Mouse (Mus musculus) midbrain, embryonic 14.5 days (tissue): ENCODE results near the gene Spout1. TPM values are rescaled to one million over a fixed set of nuclear protein-coding genes. Genes with fewer than 3 reads are reported as not detected.

Experiments used
- ATAC-seq: fragments of 200-750 bp; cut with Nextera tagmentation; 2 replicates; pipeline ENCODE4 v1.8.0; 2017; ENCODE audit warnings: moderate number of reproducible peaks, moderate library complexity; ENCODE audit not compliant: low FRiP score, low TSS enrichment
- DNase-seq: peaks from one replicate; pipeline ENCODE4 v3.0.0-alpha.2; 2015
- H3K27ac ChIP-seq: fragments of 300-500 bp; sonication (generic); replicated peaks from 2 replicates; pipeline ENCODE4 v1.5.1; 2014; ENCODE audit warnings: mild to moderate bottlenecking, low read depth, low read length, moderate library complexity
- H3K27me3 ChIP-seq: fragments of 300-500 bp; sonication (generic); 2 replicates; pipeline ENCODE4 v1.6.1; 2014; ENCODE audit warnings: low read length, control low read depth, mixed read lengths; ENCODE audit not compliant: control insufficient read depth, insufficient read depth
- H3K36me3 ChIP-seq: fragments of 300-500 bp; sonication (generic); 2 replicates; pipeline ENCODE4 v1.6.1; 2014; ENCODE audit warnings: low read length, control low read depth; ENCODE audit not compliant: control insufficient read depth, insufficient read depth
- H3K4me1 ChIP-seq: fragments of 300-500 bp; sonication (generic); 2 replicates; pipeline ENCODE4 v1.6.1; 2014; ENCODE audit warnings: mild to moderate bottlenecking, antibody characterized with exemption, low read length, control low read depth; ENCODE audit not compliant: control insufficient read depth, insufficient read depth
- H3K4me2 ChIP-seq: fragments of 300-500 bp; sonication (generic); 2 replicates; pipeline ENCODE4 v1.6.1; 2014; ENCODE audit warnings: mild to moderate bottlenecking, low read length, moderate library complexity
- H3K4me3 ChIP-seq: fragments of 300-500 bp; sonication (generic); replicated peaks from 2 replicates; pipeline ENCODE4 v1.5.1; 2014; ENCODE audit warnings: low read depth, low read length
- H3K9ac ChIP-seq: fragments of 300-500 bp; sonication (generic); replicated peaks from 2 replicates; pipeline ENCODE4 v1.6.1; 2014; ENCODE audit warnings: mild to moderate bottlenecking, low read length, moderate library complexity
- H3K9me3 ChIP-seq: fragments of 300-500 bp; sonication (generic); 2 replicates; pipeline ENCODE4 v1.6.1; 2016; ENCODE audit warnings: low read length, control low read depth, mixed read lengths; ENCODE audit not compliant: control insufficient read depth
- WGBS: fragments of 180-500 bp; shearing (Covaris S2); extraction: QIAGEN DNeasy Blood & Tissue Kit; methylation state at CpG from one replicate; pipeline ENCODE4 v1.1.7; 2014; 5-methylcytosine and 5-hydroxymethylcytosine counted together
- polyA plus RNA-seq: library from polyadenylated mRNA; unstranded; fragments of >200 nt; fragmentation: Nextera tagmentation; extraction: Ambion mirVana; gene quantifications from 2 replicates; pipeline ENCODE4 v1.2.1, GENCODE M21; 2014

The Spout1 gene
- 52.8 and 54.8 TPM in 2 replicates for polyA plus RNA-seq

- no peaks in the 10 kb centered on the region for H3K9me3 ChIP-seq
- 4% methylated on average over 54 of the region's 54 CpGs for WGBS
- peak; percentile 98 for ATAC-seq
- no peaks in the 10 kb centered on the region for H3K27me3 ChIP-seq
- no peak within 1 kb of the TSS for H3K27ac ChIP-seq
- H3K36me3 ChIP-seq = peaks cover 36% of the 10 kb centered on the region
- peak within 1 kb of the TSS; percentile 88 for H3K4me2 ChIP-seq
- H3K4me1 ChIP-seq = peaks cover 7% of the 10 kb centered on the region
- DNase-seq = peak; percentile 98
- peak within 1 kb of the TSS; percentile 71 for H3K4me3 ChIP-seq
- peak within 1 kb of the TSS; percentile 73 for H3K9ac ChIP-seq
Observed at GRCm38 (mm10) chr2:30177700-30178675, at the start of gene Spout1. TSS of gene Spout1 (minus strand) at chr2:30178459.

GRCm38 (mm10) chr2:30216293-30216692, 38.0 kb upstream of the Spout1 start:
- no peak overlapping the region for H3K27ac ChIP-seq
- no peaks in the 10 kb centered on the region for H3K27me3 ChIP-seq
- H3K9me3 ChIP-seq = no peaks in the 10 kb centered on the region
- H3K4me1 ChIP-seq = no peaks in the 10 kb centered on the region
- WGBS = 94% methylated on average over 5 of the region's 5 CpGs
- ATAC-seq (no peak), DNase-seq (no peak)
- no peak overlapping the region for H3K4me3 ChIP-seq
- no peak overlapping the region for H3K9ac ChIP-seq
- no peak overlapping the region for H3K4me2 ChIP-seq
- no peaks in the 10 kb centered on the region for H3K36me3 ChIP-seq

- no peaks in the 10 kb centered on the region for H3K4me1 ChIP-seq
- no peak overlapping the region for H3K4me2 ChIP-seq
- no peak overlapping the region for H3K4me3 ChIP-seq
- DNase-seq = no peak
- H3K27me3 ChIP-seq = no peaks in the 10 kb centered on the region
- no peaks in the 10 kb centered on the region for H3K36me3 ChIP-seq
- no peaks in the 10 kb centered on the region for H3K9me3 ChIP-seq
- ATAC-seq = no peak
- H3K9ac ChIP-seq = no peak overlapping the region
- no peak overlapping the region for H3K27ac ChIP-seq
- 86% methylated on average over 6 of the region's 6 CpGs for WGBS
Observed at GRCm38 (mm10) chr2:30215493-30215892, 37.2 kb upstream of the Spout1 start.

GRCm38 (mm10) chr2:30214745-30215144, 36.5 kb upstream of the Spout1 start:
- H3K9me3 ChIP-seq = no peaks in the 10 kb centered on the region
- H3K4me2 ChIP-seq = no peak overlapping the region
- ATAC-seq (no peak), DNase-seq (no peak)
- H3K4me3 ChIP-seq = no peak overlapping the region
- WGBS = 91% methylated on average over 3 of the region's 3 CpGs
- no peak overlapping the region for H3K27ac ChIP-seq
- H3K9ac ChIP-seq = no peak overlapping the region
- H3K27me3 ChIP-seq = no peaks in the 10 kb centered on the region
- no peaks in the 10 kb centered on the region for H3K4me1 ChIP-seq
- H3K36me3 ChIP-seq = no peaks in the 10 kb centered on the region

- no peak for ATAC-seq
- no peaks in the 10 kb centered on the region for H3K4me1 ChIP-seq
- H3K9me3 ChIP-seq = no peaks in the 10 kb centered on the region
- no peaks in the 10 kb centered on the region for H3K27me3 ChIP-seq
- DNase-seq = no peak
- no peak overlapping the region for H3K9ac ChIP-seq
- no peak overlapping the region for H3K27ac ChIP-seq
- no peak overlapping the region for H3K4me3 ChIP-seq
- no peaks in the 10 kb centered on the region for H3K36me3 ChIP-seq
- H3K4me2 ChIP-seq = no peak overlapping the region
- 89% methylated on average over 1 of the region's 1 CpGs for WGBS
Observed at GRCm38 (mm10) chr2:30212951-30213350, 34.7 kb upstream of the Spout1 start.

- H3K9ac ChIP-seq = no peak overlapping the region
- 78% methylated on average over 4 of the region's 4 CpGs for WGBS
- ATAC-seq = no peak
Observed at GRCm38 (mm10) chr2:30212169-30212545, 33.9 kb upstream of the Spout1 start.

GRCm38 (mm10) chr2:30211408-30212168, 33.3 kb upstream of the Spout1 start:
- no peaks in the 10 kb centered on the region for H3K9me3 ChIP-seq
- ATAC-seq = no peak
- 72% methylated on average over 6 of the region's 6 CpGs for WGBS

More at GRCm38 (mm10) chr2:30212169-30212545, 33.9 kb upstream of the Spout1 start:
- Histone ChIP-seq H3K4me1 (no peaks in the 10 kb centered on the region), H3K27me3 (no peaks in the 10 kb centered on the region), H3K9me3 (no peaks in the 10 kb centered on the region), H3K4me2 (no peak overlapping the region), H3K27ac (no peak overlapping the region), H3K4me3 (no peak overlapping the region), H3K36me3 (no peaks in the 10 kb centered on the region)
- no peak for DNase-seq

GRCm38 (mm10) chr2:30207886-30208285, 29.6 kb upstream of the Spout1 start:
- H3K9me3 ChIP-seq = no peaks in the 10 kb centered on the region
- peaks cover 11% of the 10 kb centered on the region; the same call in 1 of the 2 replicates for H3K4me1 ChIP-seq
- H3K9ac ChIP-seq = no peak overlapping the region
- H3K36me3 ChIP-seq = no peaks in the 10 kb centered on the region
- no peak for DNase-seq
- WGBS = 79% methylated on average over 5 of the region's 5 CpGs
- no peaks in the 10 kb centered on the region for H3K27me3 ChIP-seq
- H3K4me3 ChIP-seq = no peak overlapping the region
- no peak overlapping the region for H3K27ac ChIP-seq
- H3K4me2 ChIP-seq = no peak overlapping the region
- ATAC-seq = no peak

More at GRCm38 (mm10) chr2:30211408-30212168, 33.3 kb upstream of the Spout1 start:
- Histone ChIP-seq H3K4me3 (no peak overlapping the region), H3K27me3 (no peaks in the 10 kb centered on the region), H3K4me2 (no peak overlapping the region), H3K27ac (no peak overlapping the region), H3K9ac (no peak overlapping the region), H3K36me3 (no peaks in the 10 kb centered on the region), H3K4me1 (peaks cover 2% of the 10 kb centered on the region; the same call in 1 of the 2 replicates)
- no peak for DNase-seq
